15 mouse cellular contexts compared by ENCODE assay signal in genomic region chr5:65855571-65855970, GRCm38 (mm10).
"Had no signal": no experiment of that assay in that cellular context is flagged by ENCODE, and none has a peak within 500 bp of the region (broad histone marks: within the 10 kb centered on the region; RNA-seq: fewer than 3 reads in every experiment).

No protein-coding gene starts in this region.

- H3K4me1 ChIP-seq: liver, embryonic 15.5 days had no signal

- H3K27me3 ChIP-seq: limb, embryonic 12.5 days; limb, embryonic 15.5 days; liver, embryonic 12.5 days; liver, embryonic 15.5 days; stomach, embryonic 15.5 days had no signal

- H3K4me3 ChIP-seq: limb, embryonic 12.5 days; limb, embryonic 15.5 days; liver, embryonic 12.5 days; liver, embryonic 15.5 days; stomach, embryonic 15.5 days had no signal

- DNase-seq: kidney, adult 2 months; kidney, postnatal 14 days; kidney, postnatal 4 days; left cerebral cortex, postnatal 4 days; lung, adult 2 months; lung, postnatal 14 days; lung, postnatal 4 days; midbrain, embryonic 14.5 days; thymus, postnatal 36 days had no signal

- H3K36me3 ChIP-seq: limb, embryonic 12.5 days; limb, embryonic 15.5 days; liver, embryonic 12.5 days; liver, embryonic 15.5 days; stomach, embryonic 15.5 days had no signal

- H3K27ac ChIP-seq: limb, embryonic 12.5 days; limb, embryonic 15.5 days; liver, embryonic 12.5 days; liver, embryonic 15.5 days; stomach, embryonic 15.5 days had no signal

- ATAC-seq: intestine, postnatal 0 days; liver, embryonic 12.5 days had no signal
